Mouse (Mus musculus): ENCODE results near the gene H1foo. TPM values are rescaled to one million over a fixed set of nuclear protein-coding genes. Genes with fewer than 3 reads are reported as not detected.

The H1foo gene
- polyA plus RNA-seq, 1 experiment from 2014 or later: not detected

GRCm38 (mm10) chr6:115994877-115995520 is 50.3 kb downstream of the H1foo start, which contains the start of gene Plxnd1:
Gene Plxnd1, minus strand, starts transcription at chr6:115995005.
- H3K36me3 ChIP-seq: no peaks in the 10 kb centered on the region
- peak within 1 kb of the TSS; percentile 75 for H3K4me2 ChIP-seq
- peak; percentile 84 for ATAC-seq (ENCODE audit: insufficient number of reproducible peaks, low FRiP score)
- H3K9ac ChIP-seq: peak within 1 kb of the TSS; percentile 82
- WGBS: 3% methylated on average over 35 of the region's 51 CpGs
- peak within 1 kb of the TSS; percentile 58 for H3K4me3 ChIP-seq
- peaks cover 13% of the 10 kb centered on the region for H3K9me3 ChIP-seq (replicated peaks)
- H3K4me1 ChIP-seq (replicated peaks): peaks cover 69% of the 10 kb centered on the region
- peak within 1 kb of the TSS; percentile 84 for H3K27ac ChIP-seq (ENCODE audit: poor library complexity, severe bottlenecking)
- H3K27me3 ChIP-seq (replicated peaks): peaks cover 23% of the 10 kb centered on the region

DNA sequence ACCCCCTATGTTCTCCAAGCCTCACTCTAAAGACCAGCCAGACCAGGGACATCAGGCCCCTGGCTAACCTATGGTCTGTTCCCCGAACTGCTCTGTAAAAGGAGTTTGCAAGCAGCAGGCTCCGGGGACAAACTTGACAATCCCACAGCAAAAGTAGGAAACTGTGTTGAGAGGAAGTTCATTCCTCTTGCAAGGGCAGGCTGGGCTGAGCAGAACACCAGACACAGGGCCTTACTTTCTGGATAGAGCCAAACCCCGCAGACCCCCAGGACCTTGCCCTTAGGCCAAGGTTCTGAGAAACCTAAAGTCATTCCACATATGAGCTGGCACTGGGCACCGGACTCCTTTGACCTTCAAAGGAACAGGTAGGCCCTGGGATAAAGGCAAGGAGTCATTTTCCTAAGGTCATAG is 50.8 kb downstream of the H1foo start:
- peaks cover 69% of the 10 kb centered on the region for H3K4me1 ChIP-seq (replicated peaks)
- peak overlapping the region; percentile 75 for H3K4me2 ChIP-seq
- WGBS: 53% methylated on average over 4 of the region's 4 CpGs
- no peak for ATAC-seq (ENCODE audit: insufficient number of reproducible peaks, low FRiP score)
- peak overlapping the region; percentile 58 for H3K4me3 ChIP-seq
- peaks cover 13% of the 10 kb centered on the region for H3K9me3 ChIP-seq (replicated peaks)
- 0 out of 2 replicates have a peak overlapping the region, but pooled peaks have one; percentile 3 for H3K9ac ChIP-seq
- peaks cover 23% of the 10 kb centered on the region for H3K27me3 ChIP-seq (replicated peaks)
- H3K27ac ChIP-seq (ENCODE audit: poor library complexity, severe bottlenecking): peak overlapping the region; percentile 84
- no peaks in the 10 kb centered on the region for H3K36me3 ChIP-seq

DNA sequence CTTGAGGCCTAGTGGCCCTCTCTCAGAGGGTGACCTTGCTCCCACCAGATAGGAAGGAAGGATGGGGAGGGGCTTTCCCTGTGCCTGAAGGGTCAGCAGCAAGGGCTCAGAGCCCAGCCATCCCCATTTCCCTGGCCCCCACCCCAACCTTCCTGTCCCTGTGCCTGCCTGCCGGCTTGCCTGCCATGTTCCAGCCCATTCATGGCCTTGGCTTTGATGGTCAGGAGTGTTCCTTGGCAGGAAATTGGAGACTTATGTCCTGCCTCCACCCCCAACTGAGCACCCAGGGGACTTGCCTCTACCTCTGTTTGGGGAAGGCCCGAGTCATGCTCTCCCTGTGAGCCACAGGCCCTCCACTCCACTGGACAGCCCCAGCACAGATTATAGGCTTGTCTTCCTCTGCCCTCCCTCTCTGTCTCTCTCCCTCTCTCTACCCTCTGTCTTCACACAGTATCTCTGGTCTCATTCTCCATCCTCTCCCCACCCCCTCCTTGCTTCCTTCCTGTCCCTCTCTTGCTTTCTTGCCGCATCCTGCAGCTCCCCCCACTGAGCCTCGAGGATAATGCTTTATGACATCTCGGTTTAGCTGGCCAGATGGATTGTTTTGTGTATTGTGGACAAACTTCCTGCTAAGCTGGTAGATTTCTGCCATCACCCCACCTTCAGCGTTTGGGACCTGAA is 51.6 kb downstream of the H1foo start:
- 36% methylated on average over 6 of the region's 6 CpGs for WGBS
- peaks cover 64% of the 10 kb centered on the region for H3K4me1 ChIP-seq (replicated peaks)
- H3K4me3 ChIP-seq: no peak overlapping the region
- peak overlapping the region; percentile 84 for H3K27ac ChIP-seq (ENCODE audit: poor library complexity, severe bottlenecking)
- peak; percentile 26 for ATAC-seq (ENCODE audit: insufficient number of reproducible peaks, low FRiP score)
- H3K36me3 ChIP-seq: no peaks in the 10 kb centered on the region
- 0 out of 2 replicates have a peak overlapping the region, but pooled peaks have one; percentile 3 for H3K9ac ChIP-seq
- peaks cover 13% of the 10 kb centered on the region for H3K9me3 ChIP-seq (replicated peaks)
- peaks cover 23% of the 10 kb centered on the region for H3K27me3 ChIP-seq (replicated peaks)
- H3K4me2 ChIP-seq: peak overlapping the region; percentile 20

- peak overlapping the region; percentile 26; the same call in 1 of the 2 replicates for H3K4me2 ChIP-seq
- peak; percentile 23; the same call in 1 of the 2 replicates for ATAC-seq (ENCODE audit: insufficient number of reproducible peaks, low FRiP score)
- H3K36me3 ChIP-seq: no peaks in the 10 kb centered on the region
- WGBS: 38% methylated on average over 3 of the region's 3 CpGs
- peaks cover 63% of the 10 kb centered on the region for H3K4me1 ChIP-seq (replicated peaks)
- H3K27me3 ChIP-seq (replicated peaks): peaks cover 20% of the 10 kb centered on the region
- no peak overlapping the region for H3K4me3 ChIP-seq
- peaks cover 13% of the 10 kb centered on the region for H3K9me3 ChIP-seq (replicated peaks)
- no peak overlapping the region for H3K9ac ChIP-seq
- H3K27ac ChIP-seq (ENCODE audit: poor library complexity, severe bottlenecking): peak overlapping the region; percentile 84
Observed at GRCm38 (mm10) chr6:115997726-115998311, 53.1 kb downstream of the H1foo start.

- Histone ChIP-seq H3K9me3 (replicated peaks) (peaks cover 13% of the 10 kb centered on the region), H3K4me3 (no peak overlapping the region), H3K27me3 (replicated peaks) (peaks cover 10% of the 10 kb centered on the region), H3K4me1 (replicated peaks) (peaks cover 61% of the 10 kb centered on the region), H3K9ac (no peak overlapping the region), H3K27ac (ENCODE audit: poor library complexity, severe bottlenecking) (peak overlapping the region; percentile 70), H3K36me3 (no peaks in the 10 kb centered on the region), H3K4me2 (0 out of 2 replicates have a peak overlapping the region, but pooled peaks have one; percentile 3)
- ATAC-seq (ENCODE audit: insufficient number of reproducible peaks, low FRiP score): no peak
- WGBS: 78% methylated on average over 7 of the region's 7 CpGs
Observed at GRCm38 (mm10) chr6:115998758-115999157, 54.0 kb downstream of the H1foo start.

- Histone ChIP-seq H3K27me3 (replicated peaks) (peaks cover 7% of the 10 kb centered on the region), H3K4me1 (replicated peaks) (peaks cover 61% of the 10 kb centered on the region), H3K4me2 (0 out of 2 replicates have a peak overlapping the region, but pooled peaks have one; percentile 3), H3K4me3 (no peak overlapping the region), H3K9me3 (replicated peaks) (peaks cover 13% of the 10 kb centered on the region), H3K27ac (ENCODE audit: poor library complexity, severe bottlenecking) (0 out of 2 replicates have a peak overlapping the region, but pooled peaks have one; percentile 70), H3K9ac (no peak overlapping the region), H3K36me3 (no peaks in the 10 kb centered on the region)
- no peak for ATAC-seq (ENCODE audit: insufficient number of reproducible peaks, low FRiP score)
- 85% methylated on average over 2 of the region's 2 CpGs for WGBS
Observed at GRCm38 (mm10) chr6:115999227-115999626, 54.5 kb downstream of the H1foo start.

Other genes with a start within 250 kb of the H1foo start
- 2.6 and 3.2 TPM in 2 replicates for gene Tmem40, start 182.5 kb upstream of the H1foo start, polyA plus RNA-seq (2016; fragmentation: Nextera tagmentation; extraction: Ambion mirVana)
- 71.6 and 73.7 TPM in 2 replicates for gene Cand2, start 170.4 kb upstream of the H1foo start, polyA plus RNA-seq (2016; fragmentation: Nextera tagmentation; extraction: Ambion mirVana)
- gene Rpl32, start 136.2 kb upstream of the H1foo start, polyA plus RNA-seq (2016; fragmentation: Nextera tagmentation; extraction: Ambion mirVana): 1,366 and 1,429 TPM in 2 replicates
- 0.54 and 0.83 TPM in 2 replicates for gene Efcab12, start 106.5 kb upstream of the H1foo start, polyA plus RNA-seq (2016; fragmentation: Nextera tagmentation; extraction: Ambion mirVana)
- gene Mbd4, start 91.6 kb upstream of the H1foo start, polyA plus RNA-seq (2016; fragmentation: Nextera tagmentation; extraction: Ambion mirVana): 11.0 and 14.2 TPM in 2 replicates
- 22.7 and 24.5 TPM in 2 replicates for gene Ift122, start 91.5 kb upstream of the H1foo start, polyA plus RNA-seq (2016; fragmentation: Nextera tagmentation; extraction: Ambion mirVana)
- gene Rho, start 13.2 kb upstream of the H1foo start, polyA plus RNA-seq (2016; fragmentation: Nextera tagmentation; extraction: Ambion mirVana): 0.13 TPM in 1 of 2 replicates, not detected in the other
- gene Plxnd1, start 50.1 kb downstream of the H1foo start, polyA plus RNA-seq (2016; fragmentation: Nextera tagmentation; extraction: Ambion mirVana): 60.8 and 80.5 TPM in 2 replicates
- 11.0 and 13.1 TPM in 2 replicates for gene Tmcc1, start 248.5 kb downstream of the H1foo start, polyA plus RNA-seq (2016; fragmentation: Nextera tagmentation; extraction: Ambion mirVana)